Mouse (Mus musculus): Measurements from ENCODE around the gene Hsph1. TPM values are rescaled to one million over a fixed set of nuclear protein-coding genes. Genes with fewer than 3 reads are reported as not detected.

Gene Hsph1
- polyA plus RNA-seq, 1 experiment from 2014 or later, result 97.1 TPM

DNA sequence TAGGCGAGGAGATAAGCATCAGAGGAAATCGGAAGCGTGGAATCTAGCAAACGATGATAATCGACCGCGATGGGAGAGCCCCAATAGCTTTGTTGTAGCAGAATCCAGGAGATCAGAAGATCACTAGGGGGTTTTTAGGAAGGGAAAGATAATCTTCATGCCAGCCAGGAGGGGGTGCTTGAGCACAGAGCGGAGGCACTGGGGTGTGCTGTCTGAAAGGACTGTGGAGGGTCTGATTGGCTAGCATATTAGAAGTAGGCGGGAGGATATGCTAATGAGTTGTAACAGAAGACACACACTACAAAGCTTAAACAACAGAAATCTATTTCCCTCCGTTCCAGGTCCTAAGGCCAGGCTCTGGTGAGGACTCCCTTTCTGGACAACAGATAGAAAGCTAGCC, 50.3 kb downstream of the Hsph1 start:
- no peak for ATAC-seq (ENCODE audit: low read depth)
- 72% methylated on average over 10 of the region's 10 CpGs for WGBS
- no peak overlapping the region for H3K9ac ChIP-seq (replicated peaks; ENCODE audit: low read depth, low read length)
- H3K4me1 ChIP-seq (ENCODE audit: control insufficient read depth, insufficient read depth, low read length), result no peaks in the 10 kb centered on the region
- no peak overlapping the region for H3K4me2 ChIP-seq (ENCODE audit: low read depth, low read length)
- no peak overlapping the region for H3K27ac ChIP-seq (ENCODE audit: low read depth, low read length)
- H3K9me3 ChIP-seq (ENCODE audit: control insufficient read depth, low read length), result no peaks in the 10 kb centered on the region
- H3K4me3 ChIP-seq (ENCODE audit: low read depth, low read length), result no peak overlapping the region
- H3K36me3 ChIP-seq (ENCODE audit: control insufficient read depth, insufficient read depth, low read length), result no peaks in the 10 kb centered on the region
- H3K27me3 ChIP-seq (ENCODE audit: control insufficient read depth, insufficient read depth, low read length), result no peaks in the 10 kb centered on the region

GRCm38 (mm10) chr5:149585231-149585630, 50.9 kb downstream of the Hsph1 start:
- no peak for ATAC-seq (ENCODE audit: low read depth)
- WGBS, result 76% methylated on average over 1 of the region's 1 CpGs
- Histone ChIP-seq H3K27ac (ENCODE audit: low read depth, low read length) (no peak overlapping the region), H3K9me3 (ENCODE audit: control insufficient read depth, low read length) (no peaks in the 10 kb centered on the region), H3K4me2 (ENCODE audit: low read depth, low read length) (no peak overlapping the region), H3K9ac (replicated peaks; ENCODE audit: low read depth, low read length) (no peak overlapping the region), H3K27me3 (ENCODE audit: control insufficient read depth, insufficient read depth, low read length) (no peaks in the 10 kb centered on the region), H3K36me3 (ENCODE audit: control insufficient read depth, insufficient read depth, low read length) (no peaks in the 10 kb centered on the region), H3K4me3 (ENCODE audit: low read depth, low read length) (no peak overlapping the region), H3K4me1 (ENCODE audit: control insufficient read depth, insufficient read depth, low read length) (no peaks in the 10 kb centered on the region)

GRCm38 (mm10) chr5:149584154-149584655, 52.0 kb downstream of the Hsph1 start:
- no peaks in the 10 kb centered on the region for H3K36me3 ChIP-seq (ENCODE audit: control insufficient read depth, insufficient read depth, low read length)
- no peaks in the 10 kb centered on the region for H3K9me3 ChIP-seq (ENCODE audit: control insufficient read depth, low read length)
- H3K9ac ChIP-seq (replicated peaks; ENCODE audit: low read depth, low read length), result no peak overlapping the region
- no peak overlapping the region for H3K4me3 ChIP-seq (ENCODE audit: low read depth, low read length)
- H3K4me2 ChIP-seq (ENCODE audit: low read depth, low read length), result no peak overlapping the region
- ATAC-seq (ENCODE audit: low read depth), result no peak
- H3K27ac ChIP-seq (ENCODE audit: low read depth, low read length), result no peak overlapping the region
- no peaks in the 10 kb centered on the region for H3K27me3 ChIP-seq (ENCODE audit: control insufficient read depth, insufficient read depth, low read length)
- no peaks in the 10 kb centered on the region for H3K4me1 ChIP-seq (ENCODE audit: control insufficient read depth, insufficient read depth, low read length)
- 71% methylated on average over 8 of the region's 8 CpGs for WGBS

DNA sequence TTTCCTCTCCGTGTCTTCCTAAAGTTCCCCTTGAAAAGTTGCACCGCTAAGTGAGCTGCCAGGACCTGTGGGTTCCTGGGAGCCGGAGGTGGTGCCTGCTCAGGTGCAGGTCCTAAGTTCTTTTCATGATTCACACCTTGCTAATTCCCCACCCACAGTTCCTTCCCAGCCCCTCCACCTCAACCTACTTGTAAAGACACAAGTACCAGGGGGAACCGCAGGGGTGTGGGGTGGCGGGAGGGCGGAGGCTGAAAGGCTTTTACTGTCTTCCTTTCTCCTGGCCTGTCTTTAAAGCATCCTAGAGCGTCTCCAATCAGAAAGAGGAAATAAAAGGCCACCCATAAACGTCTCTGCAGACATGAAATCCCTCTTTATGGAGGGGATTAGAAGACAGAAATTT, 52.7 kb downstream of the Hsph1 start:
- ATAC-seq (ENCODE audit: low read depth), result no peak
- 16% methylated on average over 8 of the region's 8 CpGs for WGBS
- H3K27ac ChIP-seq (ENCODE audit: low read depth, low read length), result no peak overlapping the region

DNA sequence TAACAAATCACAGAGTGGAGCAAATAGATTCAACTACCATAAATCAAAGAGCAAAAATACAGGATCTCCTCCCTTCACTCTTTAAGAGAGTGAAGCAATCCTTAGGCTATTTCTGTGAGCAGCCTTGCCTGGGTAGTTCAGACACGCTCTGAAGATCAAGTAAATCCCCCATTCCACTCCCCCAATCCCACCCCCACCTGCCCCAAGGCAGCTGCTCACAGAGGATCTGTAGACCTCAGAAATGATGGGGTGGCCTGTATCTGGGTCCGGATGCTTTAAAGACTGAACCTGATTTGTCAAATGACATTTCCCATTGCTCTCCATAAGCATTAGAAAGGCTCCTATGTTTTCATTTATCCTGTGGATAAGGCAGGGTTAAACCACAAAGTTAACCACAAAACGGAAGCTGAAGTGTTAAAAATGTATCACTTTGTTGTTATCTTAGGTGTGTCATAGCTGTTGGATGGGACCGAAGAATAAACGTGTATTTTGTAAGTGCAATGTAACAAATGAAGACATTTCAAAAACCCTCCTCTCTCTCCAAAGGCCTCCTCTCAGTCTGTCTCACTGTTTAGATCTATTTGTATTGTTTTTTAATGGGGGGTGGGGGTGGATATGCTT, 53.4 kb downstream of the Hsph1 start:
- no peaks in the 10 kb centered on the region for H3K36me3 ChIP-seq (ENCODE audit: control insufficient read depth, insufficient read depth, low read length)
- no peak overlapping the region for H3K4me2 ChIP-seq (ENCODE audit: low read depth, low read length)
- H3K27ac ChIP-seq (ENCODE audit: low read depth, low read length), result no peak overlapping the region
- no peak overlapping the region for H3K9ac ChIP-seq (replicated peaks; ENCODE audit: low read depth, low read length)
- H3K9me3 ChIP-seq (ENCODE audit: control insufficient read depth, low read length), result no peaks in the 10 kb centered on the region
- ATAC-seq (ENCODE audit: low read depth), result no peak
- no peaks in the 10 kb centered on the region for H3K4me1 ChIP-seq (ENCODE audit: control insufficient read depth, insufficient read depth, low read length)
- WGBS, result 74% methylated on average over 5 of the region's 5 CpGs
- H3K27me3 ChIP-seq (ENCODE audit: control insufficient read depth, insufficient read depth, low read length), result no peaks in the 10 kb centered on the region
- no peak overlapping the region for H3K4me3 ChIP-seq (ENCODE audit: low read depth, low read length)

More for the DNA sequence above, 52.7 kb downstream of the Hsph1 start:
- Histone ChIP-seq H3K36me3 (ENCODE audit: control insufficient read depth, insufficient read depth, low read length) (no peaks in the 10 kb centered on the region), H3K9me3 (ENCODE audit: control insufficient read depth, low read length) (no peaks in the 10 kb centered on the region), H3K27me3 (ENCODE audit: control insufficient read depth, insufficient read depth, low read length) (no peaks in the 10 kb centered on the region), H3K4me3 (ENCODE audit: low read depth, low read length) (no peak overlapping the region), H3K9ac (replicated peaks; ENCODE audit: low read depth, low read length) (no peak overlapping the region), H3K4me2 (ENCODE audit: low read depth, low read length) (no peak overlapping the region), H3K4me1 (ENCODE audit: control insufficient read depth, insufficient read depth, low read length) (no peaks in the 10 kb centered on the region)

DNA sequence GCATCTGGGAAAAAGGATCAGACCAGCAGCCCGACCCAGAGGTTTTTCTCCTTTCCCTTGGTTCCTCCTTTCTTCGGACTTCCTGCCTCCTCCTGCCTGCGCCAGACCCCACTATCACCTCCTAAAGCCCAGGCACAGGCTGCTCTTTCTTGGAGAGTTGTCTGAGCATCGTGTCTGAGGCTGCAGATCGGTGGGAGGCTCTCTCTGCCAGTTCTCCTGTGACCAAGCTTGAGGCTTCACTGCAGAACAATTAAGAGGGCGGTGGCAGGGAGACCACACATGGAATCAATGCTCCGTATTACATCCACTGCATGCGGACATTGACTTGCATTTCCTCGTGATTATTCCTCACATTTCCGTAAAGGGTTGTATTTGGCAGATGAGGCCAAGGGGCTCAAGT, 58.7 kb downstream of the Hsph1 start:
- no peak overlapping the region for H3K9ac ChIP-seq (replicated peaks; ENCODE audit: low read depth, low read length)
- WGBS, result 39% methylated on average over 10 of the region's 10 CpGs
- no peaks in the 10 kb centered on the region for H3K27me3 ChIP-seq (ENCODE audit: control insufficient read depth, insufficient read depth, low read length)
- H3K4me2 ChIP-seq (ENCODE audit: low read depth, low read length), result no peak overlapping the region
- ATAC-seq (ENCODE audit: low read depth), result no peak
- H3K4me3 ChIP-seq (ENCODE audit: low read depth, low read length), result no peak overlapping the region
- H3K36me3 ChIP-seq (ENCODE audit: control insufficient read depth, insufficient read depth, low read length), result no peaks in the 10 kb centered on the region
- H3K4me1 ChIP-seq (ENCODE audit: control insufficient read depth, insufficient read depth, low read length), result no peaks in the 10 kb centered on the region
- no peak overlapping the region for H3K27ac ChIP-seq (ENCODE audit: low read depth, low read length)
- H3K9me3 ChIP-seq (ENCODE audit: control insufficient read depth, low read length), result no peaks in the 10 kb centered on the region

- H3K9ac ChIP-seq (replicated peaks; ENCODE audit: low read depth, low read length), result no peak overlapping the region
- no peaks in the 10 kb centered on the region for H3K27me3 ChIP-seq (ENCODE audit: control insufficient read depth, insufficient read depth, low read length)
- no peak overlapping the region for H3K4me3 ChIP-seq (ENCODE audit: low read depth, low read length)
- H3K4me2 ChIP-seq (ENCODE audit: low read depth, low read length), result no peak overlapping the region
- 65% methylated on average over 10 of the region's 10 CpGs for WGBS
- no peak for ATAC-seq (ENCODE audit: low read depth)
- H3K4me1 ChIP-seq (ENCODE audit: control insufficient read depth, insufficient read depth, low read length), result no peaks in the 10 kb centered on the region
- no peaks in the 10 kb centered on the region for H3K36me3 ChIP-seq (ENCODE audit: control insufficient read depth, insufficient read depth, low read length)
- H3K9me3 ChIP-seq (ENCODE audit: control insufficient read depth, low read length), result no peaks in the 10 kb centered on the region
- H3K27ac ChIP-seq (ENCODE audit: low read depth, low read length), result no peak overlapping the region
Measured at GRCm38 (mm10) chr5:149576977-149577376, 59.2 kb downstream of the Hsph1 start.

GRCm38 (mm10) chr5:149568993-149569392, 67.2 kb downstream of the Hsph1 start:
- H3K36me3 ChIP-seq (ENCODE audit: control insufficient read depth, insufficient read depth, low read length), result no peaks in the 10 kb centered on the region
- no peaks in the 10 kb centered on the region for H3K9me3 ChIP-seq (ENCODE audit: control insufficient read depth, low read length)
- H3K27ac ChIP-seq (ENCODE audit: low read depth, low read length), result no peak overlapping the region
- H3K4me3 ChIP-seq (ENCODE audit: low read depth, low read length), result no peak overlapping the region
- H3K9ac ChIP-seq (replicated peaks; ENCODE audit: low read depth, low read length), result no peak overlapping the region
- H3K4me1 ChIP-seq (ENCODE audit: control insufficient read depth, insufficient read depth, low read length), result no peaks in the 10 kb centered on the region
- ATAC-seq (ENCODE audit: low read depth), result no peak
- H3K4me2 ChIP-seq (ENCODE audit: low read depth, low read length), result no peak overlapping the region
- WGBS, result 86% methylated on average over 13 of the region's 13 CpGs
- H3K27me3 ChIP-seq (ENCODE audit: control insufficient read depth, insufficient read depth, low read length), result no peaks in the 10 kb centered on the region

GRCm38 (mm10) chr5:149566957-149567356, 69.2 kb downstream of the Hsph1 start:
- WGBS, result 86% methylated on average over 5 of the region's 5 CpGs
- ATAC-seq (ENCODE audit: low read depth), result no peak
- H3K27me3 ChIP-seq (ENCODE audit: control insufficient read depth, insufficient read depth, low read length), result no peaks in the 10 kb centered on the region
- H3K4me3 ChIP-seq (ENCODE audit: low read depth, low read length), result no peak overlapping the region
- H3K27ac ChIP-seq (ENCODE audit: low read depth, low read length), result no peak overlapping the region
- H3K36me3 ChIP-seq (ENCODE audit: control insufficient read depth, insufficient read depth, low read length), result no peaks in the 10 kb centered on the region
- no peaks in the 10 kb centered on the region for H3K4me1 ChIP-seq (ENCODE audit: control insufficient read depth, insufficient read depth, low read length)
- H3K9me3 ChIP-seq (ENCODE audit: control insufficient read depth, low read length), result no peaks in the 10 kb centered on the region
- no peak overlapping the region for H3K4me2 ChIP-seq (ENCODE audit: low read depth, low read length)
- H3K9ac ChIP-seq (replicated peaks; ENCODE audit: low read depth, low read length), result no peak overlapping the region

Data from neural tube, embryonic 14.5 days (tissue).